Mouse (Mus musculus) MEL (cell line): Measurements from ENCODE around the gene Ccl26.
"Not testable (repeated sequence)": the region's sequence is repeated elsewhere in the genome, so short reads cannot be mapped to it uniquely, and the experiment has no call there.

Source experiments
- CTCF ChIP-seq, 3 experiments: IDR thresholded peaks in 2 of 3; conservative IDR thresholded peaks in 1 of 3; 2 replicates each; pipeline ENCODE4 v1.5.1; 2011 to 2012; ENCODE audit warnings: low read length in 3 of 3, low read depth in 2 of 3, mild to moderate bottlenecking in 2 of 3, improper control_type of control experiment in 1 of 3, inconsistent platforms in 1 of 3, mixed read lengths in 1 of 3, moderate library complexity in 1 of 3; ENCODE audit not compliant: control insufficient read depth in 1 of 3, insufficient read depth in 1 of 3, poor library complexity in 1 of 3, severe bottlenecking in 1 of 3
- EP300 ChIP-seq, 2 experiments: IDR thresholded peaks; 2 replicates each; pipeline ENCODE4 v1.6.1; 2011; ENCODE audit warnings: improper control_type of control experiment in 2 of 2, low read length in 2 of 2, low read depth in 1 of 2, mild to moderate bottlenecking in 1 of 2
- GATA1 ChIP-seq: IDR thresholded peaks from 2 replicates; pipeline ENCODE4 v1.6.1; 2011; ENCODE audit warnings: low read depth, low read length, improper control_type of control experiment
- JUND ChIP-seq: IDR thresholded peaks from 2 replicates; pipeline ENCODE4 v1.6.1; 2011; ENCODE audit warnings: low read depth, mild to moderate bottlenecking, improper control_type of control experiment, low read length
- NRF1 ChIP-seq: IDR thresholded peaks from 2 replicates; pipeline ENCODE4 v1.6.1; 2014; ENCODE audit warnings: low read depth, mild to moderate bottlenecking, inconsistent platforms, low read length, improper control_type of control experiment, moderate library complexity; ENCODE audit not compliant: poor library complexity, insufficient read depth, severe bottlenecking
- TBP ChIP-seq: IDR thresholded peaks from 2 replicates; pipeline ENCODE4 v1.8.0; 2011; ENCODE audit warnings: low read depth, low read length, improper control_type of control experiment

- TF ChIP-seq TBP; NRF1; CTCF (IDR thresholded peaks at IDR 0.05 in 2 of 3, conservative IDR thresholded peaks at IDR 0.05 in 1 of 3; ENCODE audit: control insufficient read depth in 1 of 3, insufficient read depth in 1 of 3, low read depth in 2 of 3, low read length in 3 of 3, poor library complexity in 1 of 3, severe bottlenecking in 1 of 3); JUND; GATA1; EP300 (IDR thresholded peaks at IDR 0.05; ENCODE audit: low read depth in 1 of 2, low read length in 2 of 2): not testable (repeated sequence)
Observed at GRCm38 (mm10) chr5:135606717-135607116, 43.3 kb upstream of the Ccl26 start.
